31 mouse cellular contexts compared by ENCODE assay signal in genomic region chr13:39664548-39664947, GRCm38 (mm10).
"Had no signal": no experiment of that assay in that cellular context is flagged by ENCODE, and none has a peak within 500 bp of the region (broad histone marks: within the 10 kb centered on the region; RNA-seq: fewer than 3 reads in every experiment).

No protein-coding gene starts in this region.

- H3K9ac ChIP-seq: limb, embryonic 12.5 days; limb, embryonic 13.5 days; limb, embryonic 15.5 days; liver, embryonic 13.5 days; liver, embryonic 14.5 days; liver, embryonic 15.5 days; lung, embryonic 14.5 days; lung, embryonic 15.5 days; midbrain, embryonic 12.5 days; midbrain, embryonic 13.5 days; midbrain, embryonic 15.5 days; neural tube, embryonic 12.5 days; neural tube, embryonic 13.5 days had no signal

- H3K4me2 ChIP-seq: limb, embryonic 12.5 days; limb, embryonic 13.5 days; limb, embryonic 15.5 days; liver, embryonic 13.5 days; liver, embryonic 15.5 days; lung, embryonic 14.5 days; lung, embryonic 15.5 days; midbrain, embryonic 11.5 days; midbrain, embryonic 12.5 days; midbrain, embryonic 13.5 days; midbrain, embryonic 15.5 days; neural tube, embryonic 12.5 days; neural tube, embryonic 13.5 days had no signal

- ATAC-seq: lung, postnatal 0 days; midbrain, embryonic 13.5 days; midbrain, embryonic 15.5 days; midbrain, embryonic 16.5 days had no signal

- DNase-seq: left cerebral cortex, postnatal 4 days; liver; liver, embryonic 13.5 days; lung, adult 18-20 months; lung, adult 2 months; lung, embryonic 14.5 days; lung, postnatal 10 days; lung, postnatal 14 days; lung, postnatal 36 days; lung, postnatal 4 days; midbrain, embryonic 14.5 days had no signal

- H3K27ac ChIP-seq: left cerebral cortex, adult 2 months; limb, embryonic 10.5 days; limb, embryonic 12.5 days; limb, embryonic 13.5 days; limb, embryonic 15.5 days; liver, embryonic 13.5 days; liver, embryonic 14.5 days; liver, embryonic 15.5 days; lung, embryonic 15.5 days; macrophage; midbrain, embryonic 10.5 days; midbrain, embryonic 12.5 days; midbrain, embryonic 13.5 days; midbrain, embryonic 15.5 days; neural tube, embryonic 12.5 days; neural tube, embryonic 13.5 days had no signal

- H3K4me1 ChIP-seq: limb, embryonic 10.5 days; limb, embryonic 12.5 days; limb, embryonic 13.5 days; limb, embryonic 15.5 days; liver, embryonic 13.5 days; liver, embryonic 15.5 days; lung, embryonic 15.5 days; megakaryocyte, embryonic 14.5 days; midbrain, embryonic 10.5 days; midbrain, embryonic 12.5 days; midbrain, embryonic 13.5 days; midbrain, embryonic 15.5 days; neural tube, embryonic 12.5 days; neural tube, embryonic 13.5 days had no signal

- H3K4me3 ChIP-seq: left cerebral cortex, adult 2 months; limb, embryonic 10.5 days; limb, embryonic 12.5 days; limb, embryonic 13.5 days; limb, embryonic 15.5 days; liver, embryonic 13.5 days; liver, embryonic 15.5 days; lung, embryonic 15.5 days; megakaryocyte, embryonic 14.5 days; midbrain, embryonic 10.5 days; midbrain, embryonic 12.5 days; midbrain, embryonic 13.5 days; midbrain, embryonic 15.5 days; myocyte; neural tube, embryonic 12.5 days; neural tube, embryonic 13.5 days had no signal

- H3K36me3 ChIP-seq: limb, embryonic 10.5 days; limb, embryonic 12.5 days; limb, embryonic 13.5 days; limb, embryonic 15.5 days; liver, embryonic 13.5 days; liver, embryonic 15.5 days; lung, embryonic 15.5 days; midbrain, embryonic 10.5 days; midbrain, embryonic 12.5 days; midbrain, embryonic 13.5 days; midbrain, embryonic 15.5 days; neural tube, embryonic 12.5 days; neural tube, embryonic 13.5 days had no signal

- H3K9me3 ChIP-seq: limb, embryonic 10.5 days; limb, embryonic 12.5 days; limb, embryonic 13.5 days; limb, embryonic 15.5 days; liver, embryonic 13.5 days; liver, embryonic 15.5 days; lung, embryonic 15.5 days; megakaryocyte, embryonic 14.5 days; midbrain, embryonic 10.5 days; midbrain, embryonic 12.5 days; midbrain, embryonic 13.5 days; midbrain, embryonic 15.5 days; neural tube, embryonic 12.5 days; neural tube, embryonic 13.5 days had no signal

- H3K27me3 ChIP-seq: limb, embryonic 12.5 days; limb, embryonic 13.5 days; limb, embryonic 15.5 days; liver, embryonic 13.5 days; liver, embryonic 15.5 days; lung, embryonic 15.5 days; megakaryocyte, embryonic 14.5 days; midbrain, embryonic 12.5 days; midbrain, embryonic 13.5 days; midbrain, embryonic 15.5 days; neural tube, embryonic 12.5 days; neural tube, embryonic 13.5 days had no signal
